Mouse (Mus musculus) erythroid progenitor cell, adult 5-6 weeks (primary cell): ENCODE measurements around the gene Slfn9. TPM values are rescaled to one million over a fixed set of nuclear protein-coding genes. Genes with fewer than 3 reads are reported as not detected.
"Not testable (repeated sequence)": the region's sequence is repeated elsewhere in the genome, so short reads cannot be mapped to it uniquely, and the experiment has no call there.

Experiments
- ATAC-seq: replicated peaks from 2 replicates; pipeline ENCODE4 v1.8.0; 2016; ENCODE audit warnings: moderate number of reproducible peaks, mild to moderate bottlenecking, moderate TSS enrichment, inconsistent platforms; ENCODE audit not compliant: poor library complexity, low FRiP score, severe bottlenecking
- total RNA-seq, 2 experiments: library from RNA; stranded (forward) in 1 of 2; stranded (reverse) in 1 of 2; fragments of 150-400 nt in 1 of 2; fragments of 186-747, 209-891 nt in 1 of 2; gene quantifications; 2 replicates each; pipeline versions ENCODE4 v1.2.3 to v1.2.4; 2015 to 2017; ENCODE audit warnings: low replicate concordance in 2 of 2

Gene Slfn9
- total RNA-seq (2015; ENCODE audit: low replicate concordance) (6.8 and 10.1 TPM in 2 replicates), total RNA-seq (2017; ENCODE audit: low replicate concordance) (6.0 and 6.1 TPM in 2 replicates)

DNA sequence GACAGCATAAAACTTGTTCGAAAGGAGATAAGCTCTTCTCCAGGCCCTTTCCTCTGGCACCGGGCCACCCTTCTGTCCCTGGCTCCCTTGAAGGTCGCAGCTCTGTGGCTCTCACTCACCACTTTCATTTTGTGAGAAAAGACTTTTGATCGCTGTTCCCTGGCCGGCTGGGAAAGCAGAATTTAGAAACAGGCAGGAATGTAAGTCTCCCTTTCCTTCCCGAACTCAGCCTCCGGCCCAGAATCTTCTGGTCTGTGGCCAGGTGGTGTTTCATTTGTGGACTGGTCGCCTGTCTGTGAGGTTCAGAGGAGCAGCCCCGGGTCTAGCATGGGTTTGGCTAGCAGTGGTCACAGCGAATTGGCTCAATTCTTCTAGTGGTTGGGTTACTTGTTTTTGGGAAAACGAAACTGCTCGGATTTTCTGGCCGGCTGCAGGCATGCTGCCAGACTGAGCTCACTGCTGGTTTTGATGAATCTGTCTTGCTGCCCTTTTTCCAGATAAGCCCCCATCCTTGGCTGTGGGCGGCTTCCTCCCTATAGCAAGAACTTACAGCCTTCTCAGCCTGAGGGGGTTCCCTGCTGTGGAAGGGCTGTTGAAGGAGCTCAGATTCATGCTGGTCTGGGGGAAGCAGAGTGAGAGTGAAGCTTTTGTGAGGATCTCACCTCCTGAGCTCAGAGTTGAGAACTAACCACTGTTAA, at the start of gene Slfn9:
Gene Slfn9, minus strand, starts transcription at position 362 of the 698 bp plus-strand sequence.
- ATAC-seq: peak; percentile 32

GRCm38 (mm10) chr11:83041000-83041399, 49.4 kb upstream of the Slfn9 start:
- ATAC-seq: no peak

- no peak for ATAC-seq
Observed at GRCm38 (mm10) chr11:83040325-83040724, 48.7 kb upstream of the Slfn9 start.

DNA sequence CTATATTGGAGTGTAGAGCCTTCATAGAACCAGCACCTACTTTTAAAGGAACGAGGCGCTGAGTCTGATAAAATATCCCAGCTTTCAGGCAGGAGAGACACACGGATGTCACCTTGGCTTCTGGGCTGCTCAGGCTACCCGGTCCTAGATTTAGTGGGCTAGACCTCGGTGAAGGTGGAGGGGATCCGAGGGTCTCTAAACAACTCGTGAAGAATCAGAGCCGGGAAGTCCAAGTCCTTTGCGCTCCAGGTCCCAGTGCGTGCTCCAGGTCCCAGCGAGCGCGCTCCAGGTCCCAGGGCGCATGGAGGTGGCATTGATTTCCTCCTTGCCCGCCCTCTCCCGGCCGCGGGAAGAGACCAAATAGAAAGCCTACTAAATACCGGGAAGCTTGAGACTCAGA, 48.2 kb upstream of the Slfn9 start:
- no peak for ATAC-seq

DNA sequence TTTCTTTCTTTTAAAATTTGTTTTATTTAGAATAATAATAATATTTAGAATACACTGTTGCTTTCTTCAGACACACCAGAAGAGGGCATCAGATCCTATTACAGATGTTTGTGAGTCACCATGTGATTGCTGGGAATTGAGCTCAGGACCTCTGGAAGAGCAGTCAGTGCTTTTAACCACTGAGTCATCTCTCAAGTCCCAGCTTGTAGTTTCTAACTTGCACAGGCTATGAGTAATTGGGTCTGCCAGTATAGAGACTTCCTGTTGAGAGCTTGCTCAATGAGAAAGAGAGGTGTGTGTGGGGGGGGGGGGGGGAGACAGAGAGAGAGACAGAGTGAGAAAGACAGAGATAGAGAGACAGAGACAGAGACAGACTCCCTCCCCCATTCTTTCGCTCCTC, 47.5 kb upstream of the Slfn9 start:
- no peak for ATAC-seq

DNA sequence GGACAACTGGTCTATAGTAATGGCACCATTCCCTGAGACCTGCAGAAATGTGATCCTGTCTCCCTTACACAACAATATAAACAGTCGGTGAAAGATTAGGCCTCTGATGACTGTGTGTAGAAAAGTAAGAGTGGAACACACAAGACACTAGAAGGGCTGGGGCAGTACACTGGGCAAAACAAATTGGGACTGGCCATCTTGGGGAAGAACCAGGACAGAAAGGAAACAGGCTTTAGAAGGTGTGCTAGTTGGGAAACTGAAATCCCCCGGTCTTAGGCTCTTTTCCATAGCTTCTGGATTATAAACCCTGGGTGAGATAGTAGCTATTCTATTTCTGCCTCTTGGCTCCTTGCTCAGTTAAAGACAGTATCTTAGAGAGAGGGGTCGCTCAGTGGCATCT, 47.1 kb upstream of the Slfn9 start:
- ATAC-seq: not testable (repeated sequence)

GRCm38 (mm10) chr11:83020621-83021020, 29.0 kb upstream of the Slfn9 start, which contains the start of gene Slfn8:
Gene Slfn8, minus strand, starts transcription at chr11:83020810.
- no peak for ATAC-seq

GRCm38 (mm10) chr11:83019561-83020519, 28.2 kb upstream of the Slfn9 start:
- ATAC-seq: not testable (repeated sequence)

DNA sequence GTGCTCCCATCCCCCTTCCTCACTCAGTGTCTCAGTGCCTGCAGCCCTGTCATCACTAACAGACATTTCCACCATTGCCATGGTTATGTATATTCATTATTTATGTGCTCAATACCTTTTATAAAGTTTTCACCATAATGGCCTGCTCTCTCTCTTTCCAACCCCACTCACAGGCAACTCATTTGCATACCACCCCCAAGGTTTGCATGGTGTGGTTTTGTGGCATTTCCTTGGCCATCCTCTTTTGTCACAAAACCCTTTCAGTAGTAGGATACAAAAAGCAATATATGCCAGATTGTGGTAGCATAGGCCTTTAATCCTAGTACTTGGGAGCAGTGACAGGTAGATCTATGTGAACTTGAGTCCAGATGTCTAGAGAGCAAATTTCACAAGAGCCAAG, 24.5 kb upstream of the Slfn9 start:
- no peak for ATAC-seq

DNA sequence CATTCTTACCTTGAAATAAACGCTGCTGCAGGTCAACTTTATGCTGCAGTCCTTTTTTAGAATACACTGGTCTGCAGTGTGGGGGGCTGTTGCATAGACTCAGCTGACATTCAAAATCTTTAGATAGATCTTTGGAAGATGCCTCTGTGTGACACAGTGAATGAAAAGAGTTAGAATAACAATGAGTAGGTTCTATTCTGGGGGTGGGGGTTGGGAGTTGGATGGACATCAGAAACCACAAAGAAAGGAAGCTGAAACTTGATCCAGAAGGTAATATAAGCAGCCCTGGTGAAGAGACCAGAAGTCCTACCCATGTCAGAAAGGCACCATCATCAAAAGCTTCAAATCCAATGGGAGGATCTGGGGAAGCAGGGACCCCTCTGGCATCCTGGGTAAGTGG, 21.7 kb upstream of the Slfn9 start:
- no peak for ATAC-seq

GRCm38 (mm10) chr11:82990612-82991385, 831 bp downstream of the Slfn9 start:
- not testable (repeated sequence) for ATAC-seq

DNA sequence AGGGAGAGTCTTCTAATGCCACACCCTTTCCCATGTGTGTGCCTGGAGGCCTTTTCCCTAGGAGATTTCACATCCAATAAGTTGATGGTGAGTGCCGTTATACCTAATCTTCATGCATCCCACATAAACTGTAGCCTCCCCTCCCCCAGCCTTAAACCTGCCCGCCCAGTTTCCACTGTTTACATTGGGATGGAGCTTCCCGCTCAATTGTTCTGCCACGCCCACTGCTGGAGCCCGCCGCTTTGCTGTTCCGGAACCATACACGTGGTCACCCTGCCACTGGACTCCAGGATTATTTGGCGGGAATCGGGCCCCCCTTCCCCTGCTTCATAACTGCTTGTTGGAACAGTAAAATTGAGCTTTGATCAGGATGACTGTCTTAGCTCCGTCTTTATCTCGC, 2.3 kb downstream of the Slfn9 start:
- no peak for ATAC-seq

GRCm38 (mm10) chr11:82987621-82988020, 4.0 kb downstream of the Slfn9 start:
- ATAC-seq: no peak

DNA sequence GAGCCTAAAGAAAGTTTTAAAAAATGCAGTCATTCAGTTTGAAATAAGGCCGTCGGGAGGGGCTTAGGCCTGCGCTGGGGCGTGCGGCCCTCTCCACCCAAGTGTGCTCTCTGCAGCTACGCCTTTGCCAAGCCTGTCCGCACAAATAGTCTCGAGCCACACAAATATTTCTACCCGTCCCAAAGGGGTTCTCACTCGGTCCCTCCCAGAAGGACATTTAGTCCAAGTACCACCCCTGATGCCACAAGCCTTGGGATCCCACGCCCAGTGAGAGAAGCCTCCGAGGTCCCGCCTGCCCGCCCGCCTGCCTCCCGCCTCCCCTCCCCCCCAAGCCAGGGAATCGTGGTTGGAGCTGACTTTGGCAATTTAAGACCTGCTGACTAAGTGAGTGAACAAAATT, 8.4 kb downstream of the Slfn9 start:
- no peak for ATAC-seq

- not testable (repeated sequence) for ATAC-seq
Observed at GRCm38 (mm10) chr11:82982409-82982808, 9.2 kb downstream of the Slfn9 start.

GRCm38 (mm10) chr11:82973916-82974315, 17.7 kb downstream of the Slfn9 start:
- ATAC-seq: no peak

DNA sequence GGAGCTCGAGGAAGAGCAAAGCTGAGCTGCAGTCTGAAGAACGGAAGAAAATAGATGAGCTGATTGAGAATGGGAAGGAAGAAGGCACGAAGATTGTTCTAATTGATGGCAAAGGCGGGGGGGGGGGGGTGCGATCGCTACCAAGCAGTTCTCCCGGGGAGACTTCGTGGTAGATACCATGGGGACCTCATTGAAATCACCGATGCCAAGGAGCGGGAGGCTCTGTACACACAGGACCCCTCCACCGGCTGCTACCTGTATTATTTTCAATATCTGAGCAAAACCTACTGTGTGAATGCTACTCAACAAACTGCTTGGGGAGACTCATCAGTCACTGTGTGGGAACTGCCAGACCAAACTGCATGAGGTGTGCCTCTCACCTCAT, 20.0 kb downstream of the Slfn9 start:
- ATAC-seq: no peak

DNA sequence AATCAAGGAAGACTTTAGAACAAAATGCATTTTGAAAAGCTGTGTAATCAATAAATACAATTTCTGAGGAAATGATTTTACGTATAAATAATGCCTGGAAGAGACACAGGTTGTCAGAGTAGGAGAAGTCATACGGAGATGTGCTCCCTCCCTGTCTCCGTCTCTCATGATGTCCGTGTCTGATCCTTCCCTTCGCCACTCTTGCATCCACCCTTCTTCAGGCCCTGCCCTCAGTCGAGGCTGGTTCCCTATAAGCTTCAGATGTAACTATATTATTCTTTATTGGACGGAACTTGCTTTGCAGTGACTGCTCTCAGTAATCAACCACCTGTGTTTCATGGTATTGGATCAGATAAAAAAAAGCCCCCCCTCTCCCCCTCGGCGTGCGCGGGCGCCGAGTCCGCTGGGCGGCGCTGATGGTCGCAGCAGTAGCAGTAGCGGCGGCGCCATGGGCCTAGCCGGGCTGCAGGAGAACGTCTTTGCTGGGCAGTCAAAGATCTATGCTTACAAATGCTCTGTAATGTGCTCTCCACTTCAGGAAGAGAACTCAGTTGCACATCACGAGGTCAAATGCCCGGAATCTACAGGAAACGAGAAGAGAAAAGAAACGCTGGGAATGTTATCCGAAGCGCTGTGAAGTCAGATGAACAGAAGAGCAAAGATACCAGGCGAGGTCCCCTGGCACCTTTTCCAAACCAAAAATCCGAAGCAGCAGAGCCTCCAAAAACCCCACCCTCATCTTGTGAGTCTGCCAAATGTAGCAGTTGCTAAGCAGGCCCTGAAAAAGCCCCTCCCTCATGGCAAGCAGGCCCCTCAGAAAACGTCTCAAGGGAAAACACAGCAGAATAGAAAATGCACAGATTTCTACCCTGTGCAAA, 20.7 kb downstream of the Slfn9 start:
- ATAC-seq: no peak

DNA sequence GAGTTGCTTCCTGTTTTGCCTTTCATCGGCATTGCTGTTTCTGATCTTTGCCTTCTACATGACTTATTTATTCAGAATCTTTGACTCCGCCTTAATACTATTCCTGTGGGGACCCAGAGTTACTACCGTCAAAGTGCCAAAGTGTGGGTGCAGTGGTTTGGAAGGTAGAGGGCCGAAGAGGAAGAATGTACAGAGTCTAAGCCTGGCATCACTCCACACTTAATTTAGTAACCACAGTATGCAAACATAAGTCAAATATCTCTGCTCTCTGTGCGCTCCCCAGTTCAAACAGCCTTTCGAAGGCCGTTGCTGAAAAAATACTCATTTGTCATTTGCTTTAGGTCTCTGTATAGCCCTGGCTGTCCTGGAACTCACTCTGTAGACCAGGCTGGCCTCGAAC, 29.4 kb downstream of the Slfn9 start:
- ATAC-seq: no peak
